Mouse (Mus musculus) gastrocnemius, adult 8-10 months (tissue): ENCODE measurements around the gene Reln. TPM values are rescaled to one million over a fixed set of nuclear protein-coding genes. Genes with fewer than 3 reads are reported as not detected.

ENCODE experiments used
- DNase-seq, 2 experiments: peaks; one replicate each; pipeline ENCODE4 v3.0.0; 2022; ENCODE audit warnings: low spot score in 2 of 2
- total RNA-seq, 4 experiments: library from RNA; stranded (reverse); gene quantifications; 2 replicates each; pipeline ENCODE4 v1.2.4; 2022

Reln gene
- total RNA-seq, 4 experiments from 2014 or later, result 1.3 to 4.9 (median 2.4) TPM

GRCm38 (mm10) chr5:22119296-22119695, 225.2 kb downstream of the Reln start:
- DNase-seq, result no peak

- no peak for DNase-seq
These were observed 226.0 kb downstream of the Reln start for GRCm38 (mm10) chr5:22118456-22118855.

GRCm38 (mm10) chr5:22116922-22117321, 227.6 kb downstream of the Reln start:
- no peak for DNase-seq

GRCm38 (mm10) chr5:22106811-22107485, 237.6 kb downstream of the Reln start:
- no peak for DNase-seq

GRCm38 (mm10) chr5:22094984-22095383, 249.5 kb downstream of the Reln start:
- DNase-seq, result no peak

GRCm38 (mm10) chr5:22094043-22094442, 250.5 kb downstream of the Reln start:
- DNase-seq, result no peak

- no peak for DNase-seq
These were observed 251.2 kb downstream of the Reln start for GRCm38 (mm10) chr5:22093157-22093865.

GRCm38 (mm10) chr5:22080468-22080986, 264.0 kb downstream of the Reln start:
- DNase-seq, result no peak

GRCm38 (mm10) chr5:22074971-22075370, 269.5 kb downstream of the Reln start:
- DNase-seq, result no peak

GRCm38 (mm10) chr5:22072591-22072990, 271.9 kb downstream of the Reln start:
- DNase-seq, result no peak

- no peak for DNase-seq
These were observed 285.3 kb downstream of the Reln start for GRCm38 (mm10) chr5:22059251-22059650.

GRCm38 (mm10) chr5:22041825-22042224, 302.7 kb downstream of the Reln start:
- no peak for DNase-seq

- no peak for DNase-seq
These were observed 304.9 kb downstream of the Reln start for GRCm38 (mm10) chr5:22039375-22040149.

- no peak for DNase-seq
These were observed 309.3 kb downstream of the Reln start for GRCm38 (mm10) chr5:22035201-22035600.

- no peak for DNase-seq
These were observed 311.5 kb downstream of the Reln start for GRCm38 (mm10) chr5:22033039-22033438.

GRCm38 (mm10) chr5:22031653-22032052, 312.8 kb downstream of the Reln start:
- no peak for DNase-seq

- DNase-seq, result no peak
These were observed 316.1 kb downstream of the Reln start for GRCm38 (mm10) chr5:22028379-22028778.

- DNase-seq, result no peak
These were observed 317.1 kb downstream of the Reln start for GRCm38 (mm10) chr5:22027240-22027875.

- DNase-seq, result no peak
These were observed 318.8 kb downstream of the Reln start for GRCm38 (mm10) chr5:22025746-22026145.

GRCm38 (mm10) chr5:22024108-22024507, 320.4 kb downstream of the Reln start:
- no peak for DNase-seq

GRCm38 (mm10) chr5:22017896-22018295, 326.6 kb downstream of the Reln start:
- no peak for DNase-seq
